Mouse (Mus musculus) skeletal muscle tissue, adult 2 months (tissue): ENCODE data around the gene Fgf23.

Experiments
- DNase-seq: peaks from one replicate; pipeline ENCODE4 v3.0.0-alpha.2; 2012; ENCODE audit warnings: low read depth, low spot score

Fgf23 gene

DNA sequence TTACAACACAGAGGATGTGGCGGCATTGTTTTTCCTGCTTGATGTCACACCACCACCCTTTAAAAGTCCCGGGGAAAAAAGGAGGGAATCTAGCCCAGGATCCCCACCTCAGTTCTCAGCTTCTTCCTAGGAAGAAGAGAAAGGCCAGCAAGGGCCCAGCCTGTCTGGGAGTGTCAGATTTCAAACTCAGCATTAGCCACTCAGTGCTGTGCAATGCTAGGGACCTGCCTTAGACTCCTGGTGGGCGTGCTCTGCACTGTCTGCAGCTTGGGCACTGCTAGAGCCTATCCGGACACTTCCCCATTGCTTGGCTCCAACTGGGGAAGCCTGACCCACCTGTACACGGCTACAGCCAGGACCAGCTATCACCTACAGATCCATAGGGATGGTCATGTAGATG is at the start of gene Fgf23:
Gene Fgf23 (plus strand): TSS at position 86 of the 400 bp plus-strand sequence.
- no peak for DNase-seq

DNA sequence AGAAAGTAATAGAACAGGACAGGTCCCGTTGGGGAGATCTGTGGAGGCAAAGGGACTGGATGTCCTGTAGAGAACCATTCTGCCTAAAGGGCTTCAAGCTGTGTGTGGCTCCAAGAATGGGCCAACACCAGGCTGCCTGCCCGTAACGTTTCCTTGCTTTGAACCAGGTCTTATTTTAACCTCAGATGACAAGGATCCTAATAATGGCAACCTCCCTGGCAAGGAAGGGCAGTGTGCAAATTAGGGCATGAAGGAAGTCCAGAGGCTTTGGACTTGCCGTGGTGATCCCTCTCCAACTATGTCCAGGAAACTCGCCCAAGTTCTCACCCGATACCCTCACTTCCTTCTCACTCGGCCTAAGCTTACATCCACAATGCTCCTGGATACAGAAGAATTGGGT is 47.9 kb upstream of the Fgf23 start:
- peak; percentile 83 for DNase-seq

DNA sequence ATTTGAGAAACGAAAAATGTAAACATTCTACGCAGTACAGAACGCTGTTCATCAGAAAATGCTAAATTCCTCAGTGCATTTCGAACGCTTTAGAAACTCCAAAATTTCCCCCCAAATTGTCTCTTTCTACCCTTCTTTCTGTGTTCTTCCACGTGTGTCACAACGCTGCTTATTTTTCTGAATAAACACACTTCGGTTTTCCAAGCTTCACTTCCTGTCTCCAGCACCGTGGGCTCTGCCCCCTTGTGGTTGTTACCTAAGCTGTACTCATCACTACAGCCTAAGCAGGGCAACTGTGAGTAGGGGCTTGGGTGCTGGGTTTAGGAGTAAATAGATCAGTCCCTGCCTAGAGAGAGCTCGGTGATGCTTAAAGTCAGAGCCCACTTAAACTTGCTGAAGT is 37.9 kb upstream of the Fgf23 start:
- DNase-seq: peak; percentile 18

DNA sequence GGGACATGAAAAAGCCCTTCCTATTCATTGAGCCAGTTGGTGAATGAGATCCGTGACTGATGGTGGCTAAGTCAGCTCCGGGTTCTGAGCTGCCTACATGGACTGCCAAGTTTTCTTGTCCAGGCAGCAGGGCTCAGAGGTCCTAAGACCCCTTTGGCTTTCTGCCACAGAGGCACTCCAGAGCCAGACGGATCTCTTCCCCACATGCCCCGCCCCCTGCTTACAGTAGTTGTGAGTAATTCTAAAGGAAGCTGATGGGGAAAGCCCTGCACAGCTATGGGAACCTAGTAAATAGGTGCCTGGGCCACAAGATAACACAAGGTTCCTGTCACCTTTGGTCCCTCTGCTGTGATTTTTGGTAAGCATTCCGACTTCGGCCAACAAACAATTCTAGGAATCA is 27.8 kb upstream of the Fgf23 start:
- no peak for DNase-seq

DNA sequence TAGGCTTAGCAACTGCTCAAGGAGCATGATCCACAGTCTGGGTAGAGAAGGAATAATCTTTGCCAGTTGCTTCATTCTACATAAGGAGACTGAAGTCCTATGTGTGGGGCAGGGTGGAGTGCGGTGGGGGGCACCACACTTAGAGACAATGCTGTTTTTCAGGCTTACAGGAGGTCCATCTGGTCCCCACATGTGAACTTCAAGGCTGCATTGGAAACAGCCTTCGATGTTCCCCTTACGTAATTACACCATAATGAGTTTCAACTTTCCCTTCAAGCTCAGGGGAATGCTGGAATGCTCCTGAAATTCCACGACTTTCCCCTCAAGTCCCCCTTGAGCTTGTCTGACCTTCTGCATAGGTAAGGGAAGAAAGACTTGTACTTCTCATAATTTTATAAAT is 21.9 kb upstream of the Fgf23 start:
- no peak for DNase-seq

DNA sequence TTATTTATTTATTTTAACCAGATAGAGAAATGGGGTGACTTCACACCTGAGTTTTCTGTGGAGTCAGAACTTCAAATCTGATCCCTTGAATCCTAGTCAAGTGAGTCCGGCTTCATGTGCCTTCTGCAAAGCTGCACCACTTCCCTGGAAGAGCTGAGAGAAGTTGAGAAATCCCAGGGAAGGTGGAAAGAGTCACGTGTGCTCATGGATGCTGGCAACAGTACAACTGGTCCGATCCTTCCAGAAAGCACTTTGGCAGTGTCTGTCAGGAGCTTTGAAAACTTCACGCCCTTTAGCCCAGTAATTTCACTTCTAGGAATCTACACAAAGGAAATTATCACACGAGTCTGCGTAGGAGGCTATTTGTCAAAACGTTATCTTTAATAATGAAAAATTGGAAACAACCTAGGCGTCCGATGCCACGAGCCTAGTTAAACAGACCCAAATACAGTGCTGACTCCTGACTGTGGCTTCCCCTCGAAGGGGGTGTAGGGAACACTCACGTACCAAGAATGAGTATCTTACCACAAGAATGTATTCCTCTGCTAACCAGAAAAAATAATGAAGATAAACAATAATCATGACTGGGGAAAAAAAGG is 15.6 kb upstream of the Fgf23 start:
- no peak for DNase-seq

DNA sequence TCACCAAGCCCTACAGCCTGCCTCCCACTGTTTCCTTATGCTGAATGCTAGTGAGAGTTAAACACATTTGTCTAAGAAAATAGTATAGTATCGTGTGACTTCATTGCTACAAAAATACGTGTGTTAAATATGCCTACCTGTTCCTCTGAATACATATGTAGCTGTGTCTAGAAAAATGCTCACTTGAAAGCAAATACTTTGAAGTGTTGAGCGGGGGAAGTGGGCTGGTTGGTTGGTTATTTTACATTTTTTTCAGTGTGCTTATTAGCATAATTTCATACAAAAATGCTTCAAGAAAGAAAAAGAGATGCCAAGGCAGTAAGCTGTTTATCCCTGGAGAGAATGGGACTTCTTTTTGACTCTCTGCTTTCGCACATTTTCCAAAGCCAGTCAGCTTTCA is 12.7 kb upstream of the Fgf23 start:
- no peak for DNase-seq

DNA sequence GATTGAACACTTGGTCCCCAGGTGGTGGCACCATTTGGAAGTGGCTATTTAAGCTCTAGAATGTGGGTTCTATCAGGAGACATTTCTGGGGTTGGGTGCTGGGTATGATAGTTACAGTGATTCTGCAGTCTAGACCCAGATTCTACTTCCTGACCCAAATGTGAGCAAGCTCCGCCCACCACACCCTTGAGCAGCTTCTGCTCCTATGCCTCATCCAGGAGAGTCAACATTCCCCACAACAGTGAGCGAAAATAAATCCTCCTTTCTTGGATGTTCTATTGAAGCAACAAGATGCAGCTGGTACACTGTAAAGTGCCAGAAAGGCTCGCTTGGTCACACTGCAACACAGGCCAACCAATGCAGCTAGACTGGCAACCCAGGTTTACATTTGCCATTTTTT is 8.8 kb upstream of the Fgf23 start:
- no peak for DNase-seq

DNA sequence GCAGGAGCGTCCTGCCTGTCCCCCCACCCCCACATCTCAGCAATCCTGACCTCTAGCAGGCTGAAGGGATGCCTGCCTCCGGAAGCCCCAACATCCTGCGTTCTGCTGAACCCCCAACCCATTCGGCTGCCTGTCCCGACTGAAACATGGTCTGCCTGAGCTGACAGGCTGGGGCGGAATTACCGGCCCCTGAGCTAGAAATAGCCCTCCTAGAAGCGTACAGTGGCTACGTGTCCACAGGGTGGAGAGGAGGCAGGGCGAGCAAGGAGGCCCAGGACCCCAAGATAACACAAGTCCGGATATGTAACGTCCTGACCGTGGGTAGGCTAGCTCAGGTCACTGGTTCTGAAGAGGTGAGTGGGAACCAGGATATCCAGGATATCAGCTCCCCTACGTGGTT is 7.9 kb upstream of the Fgf23 start:
- no peak for DNase-seq

DNA sequence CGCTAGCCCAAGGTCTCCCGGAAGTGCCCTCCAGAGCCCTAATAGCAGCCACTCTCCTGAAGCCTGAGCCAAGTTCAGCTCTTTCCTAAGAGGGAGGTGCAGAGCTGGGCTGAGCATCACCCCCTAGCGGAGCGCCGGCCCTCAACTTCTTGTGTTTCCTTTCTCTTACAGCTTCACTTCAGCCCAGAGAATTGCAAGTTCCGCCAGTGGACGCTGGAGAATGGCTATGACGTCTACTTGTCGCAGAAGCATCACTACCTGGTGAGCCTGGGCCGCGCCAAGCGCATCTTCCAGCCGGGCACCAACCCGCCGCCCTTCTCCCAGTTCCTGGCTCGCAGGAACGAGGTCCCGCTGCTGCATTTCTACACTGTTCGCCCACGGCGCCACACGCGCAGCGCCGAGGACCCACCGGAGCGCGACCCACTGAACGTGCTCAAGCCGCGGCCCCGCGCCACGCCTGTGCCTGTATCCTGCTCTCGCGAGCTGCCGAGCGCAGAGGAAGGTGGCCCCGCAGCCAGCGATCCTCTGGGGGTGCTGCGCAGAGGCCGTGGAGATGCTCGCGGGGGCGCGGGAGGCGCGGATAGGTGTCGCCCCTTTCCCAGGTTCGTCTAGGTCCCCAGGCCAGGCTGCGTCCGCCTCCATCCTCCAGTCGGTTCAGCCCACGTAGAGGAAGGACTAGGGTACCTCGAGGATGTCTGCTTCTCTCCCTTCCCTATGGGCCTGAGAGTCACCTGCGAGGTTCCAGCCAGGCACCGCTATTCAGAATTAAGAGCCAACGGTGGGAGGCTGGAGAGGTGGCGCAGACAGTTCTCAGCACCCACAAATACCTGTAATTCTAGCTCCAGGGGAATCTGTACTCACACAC is 7.4 kb downstream of the Fgf23 start:
- DNase-seq: no peak

DNA sequence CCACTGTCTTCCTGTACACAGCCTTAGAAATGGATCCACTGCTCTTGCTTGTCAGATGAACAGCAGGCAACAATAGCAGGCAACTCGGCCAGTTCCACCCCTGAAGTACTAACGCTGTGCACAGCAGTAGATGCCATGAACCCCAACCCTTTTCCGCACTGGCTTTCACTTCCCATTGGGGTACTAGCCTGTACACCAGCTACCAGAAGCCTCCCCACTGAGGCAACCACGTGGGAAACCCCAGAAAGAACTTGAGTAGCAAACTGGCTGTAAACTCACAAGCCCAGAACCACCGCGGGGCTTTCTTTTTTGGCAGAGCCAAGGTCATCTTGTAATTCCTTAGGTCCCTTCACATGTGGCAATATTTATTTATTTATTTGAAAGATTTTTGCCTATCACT is 9.1 kb downstream of the Fgf23 start:
- no peak for DNase-seq

DNA sequence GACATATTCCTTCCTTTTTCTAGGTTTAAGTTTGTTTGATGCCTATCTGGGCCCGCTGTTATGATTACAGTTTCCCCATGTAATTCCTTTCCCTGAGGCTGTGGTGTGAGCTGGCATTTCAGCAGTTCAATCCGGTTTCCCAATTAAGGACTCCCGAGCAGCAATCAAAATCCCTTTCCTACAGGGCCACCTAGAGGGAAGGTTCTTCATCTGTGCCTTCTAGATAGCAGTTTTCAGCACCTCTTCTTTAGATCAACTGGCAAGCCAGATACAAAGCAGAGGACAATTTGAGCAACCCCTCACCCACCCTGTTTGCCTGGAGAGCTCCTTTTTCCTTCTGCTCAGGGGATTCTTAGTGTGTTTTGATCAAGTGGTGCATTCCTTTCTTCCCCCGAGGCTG is 14.0 kb downstream of the Fgf23 start:
- no peak for DNase-seq

DNA sequence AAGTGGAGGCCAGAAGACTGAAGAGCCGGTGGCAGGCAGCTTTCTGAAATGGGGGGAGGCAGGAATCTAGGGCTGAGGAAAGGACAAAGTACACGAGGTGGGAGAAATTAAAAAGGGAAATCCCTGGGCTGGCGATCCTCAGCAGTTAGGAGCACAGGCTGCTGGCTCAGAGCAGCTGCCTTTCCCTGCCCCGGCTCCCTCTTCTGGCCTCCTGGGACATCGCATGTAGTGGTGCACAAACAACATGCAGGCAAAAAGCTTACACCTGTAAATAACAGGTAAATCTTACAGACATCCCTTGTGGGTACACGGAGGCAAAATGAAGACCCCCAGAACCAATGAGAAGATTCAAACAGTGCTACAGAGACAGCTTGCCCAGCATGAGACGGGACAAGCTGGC is 21.9 kb downstream of the Fgf23 start:
- no peak for DNase-seq

DNA sequence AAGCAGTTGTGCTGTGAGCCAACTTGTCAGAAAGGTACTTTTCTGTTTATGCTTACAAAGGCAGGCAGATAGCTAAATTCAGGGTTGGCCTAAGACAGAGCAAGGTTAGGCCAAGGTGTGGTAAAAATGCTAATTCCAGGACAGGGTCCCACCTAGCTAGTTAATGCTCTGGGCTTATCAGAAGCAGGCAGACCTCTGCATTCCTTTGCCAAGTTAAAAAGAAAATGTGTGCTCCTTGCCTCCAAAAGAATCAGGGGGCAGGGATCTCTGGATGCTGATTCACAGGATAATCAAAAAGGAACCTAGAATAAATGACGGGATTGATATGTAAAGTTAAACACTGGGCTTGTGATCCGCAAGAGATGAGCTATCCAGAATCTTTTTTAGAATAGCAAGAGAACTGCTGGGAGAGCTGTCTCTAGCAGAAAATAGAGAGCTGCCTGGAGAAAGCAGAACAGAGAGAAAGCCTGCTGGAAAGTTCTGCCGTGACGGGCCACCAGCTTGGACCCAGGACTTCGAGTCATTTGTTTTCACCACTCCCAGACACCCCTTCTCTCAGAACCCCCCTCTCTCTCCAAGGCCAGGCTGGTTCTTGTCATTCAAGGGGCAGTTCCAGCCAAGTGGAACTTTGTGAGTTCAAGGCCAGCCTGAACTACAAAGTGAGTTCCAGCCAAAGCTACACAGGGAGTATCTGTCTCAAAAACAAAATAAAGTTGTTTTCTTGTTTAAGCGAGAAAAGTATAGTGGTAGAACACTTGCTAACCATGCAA is 31.0 kb downstream of the Fgf23 start:
- no peak for DNase-seq

DNA sequence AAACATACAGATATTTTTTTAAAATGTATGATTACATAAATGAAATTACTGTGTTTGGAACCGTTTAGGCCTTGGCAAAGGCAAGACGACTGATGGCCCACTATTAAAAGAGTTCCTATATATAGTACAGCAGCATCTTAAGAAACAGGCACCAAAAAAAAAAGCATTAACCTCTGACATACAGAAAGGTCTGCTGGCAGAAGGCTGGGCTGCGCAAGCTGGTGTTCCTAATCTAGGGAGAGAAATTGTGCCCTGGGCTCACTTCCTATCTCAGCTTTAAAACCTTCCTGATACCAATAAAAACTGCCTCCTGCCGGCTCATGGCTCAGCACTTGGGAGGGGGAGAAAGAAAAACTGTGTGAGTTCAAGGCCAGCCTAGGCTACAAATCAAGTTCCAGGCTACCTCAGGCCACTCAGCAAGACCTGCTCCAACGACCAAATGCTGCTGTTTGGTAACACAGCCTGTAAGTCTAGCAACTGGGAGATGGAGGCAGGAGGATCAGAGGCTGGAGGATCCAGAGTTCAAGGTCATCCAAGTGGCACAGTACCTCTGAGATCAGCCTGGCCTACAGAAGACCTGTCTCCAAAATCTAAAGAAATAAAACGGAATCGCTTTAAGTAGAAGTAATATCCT is 31.8 kb downstream of the Fgf23 start:
- DNase-seq: peak; percentile 68

DNA sequence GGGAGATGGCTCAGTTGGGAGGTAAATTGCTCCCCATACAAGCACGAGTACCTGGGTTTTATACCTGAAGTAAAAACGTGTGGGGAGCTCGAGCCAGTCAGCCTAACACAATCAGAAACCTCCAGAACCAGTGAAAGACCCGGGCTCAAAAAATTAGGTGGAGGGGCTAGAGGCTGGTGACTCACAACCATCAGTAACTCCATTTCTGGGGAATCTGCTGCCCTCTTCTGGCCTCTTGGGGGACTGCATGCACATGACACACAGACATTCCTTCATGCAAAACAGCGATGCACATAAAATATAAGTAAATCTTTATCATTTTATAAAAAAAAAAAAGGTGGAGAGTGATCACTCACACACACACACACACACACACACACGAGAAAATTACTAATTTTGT is 32.4 kb downstream of the Fgf23 start:
- DNase-seq: no peak

DNA sequence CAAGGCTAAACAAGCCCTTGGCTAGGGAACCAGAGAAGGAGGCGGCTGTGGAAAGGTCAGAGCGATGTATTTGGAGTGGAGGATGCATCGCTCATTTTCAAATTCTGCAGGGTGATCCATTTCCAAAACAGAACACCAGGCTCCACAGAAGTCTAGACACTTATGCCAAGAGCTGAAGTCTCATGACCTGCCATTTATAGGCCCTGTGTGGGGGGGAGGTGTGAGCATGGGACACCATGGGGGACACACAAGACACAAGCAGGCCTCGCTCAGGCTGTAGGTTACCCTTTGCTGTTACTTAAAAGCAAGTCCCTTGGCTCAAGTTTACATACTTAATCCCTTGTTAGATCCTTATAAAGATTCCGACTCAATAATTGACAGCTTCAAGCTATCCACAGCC is 33.5 kb downstream of the Fgf23 start:
- peak; percentile 95 for DNase-seq

DNA sequence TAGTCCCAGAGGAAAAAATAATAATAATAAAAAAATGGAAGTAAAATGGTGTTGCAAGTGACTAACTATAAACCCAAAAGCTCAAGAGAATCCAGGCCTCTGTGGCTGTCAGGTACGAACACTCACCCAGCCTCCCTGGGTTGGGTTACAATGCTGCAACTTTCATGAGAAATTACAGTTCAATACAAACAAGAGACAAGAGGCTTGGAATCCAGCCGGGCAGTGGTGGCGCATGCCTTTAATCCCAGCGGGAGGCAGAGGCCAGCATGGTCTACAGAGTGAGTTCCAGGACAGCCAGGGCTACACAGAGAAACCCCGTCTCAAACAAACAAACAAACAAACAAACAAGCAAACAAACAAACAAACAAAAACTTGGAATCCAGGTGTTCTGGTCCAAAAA is 34.0 kb downstream of the Fgf23 start:
- no peak for DNase-seq

DNA sequence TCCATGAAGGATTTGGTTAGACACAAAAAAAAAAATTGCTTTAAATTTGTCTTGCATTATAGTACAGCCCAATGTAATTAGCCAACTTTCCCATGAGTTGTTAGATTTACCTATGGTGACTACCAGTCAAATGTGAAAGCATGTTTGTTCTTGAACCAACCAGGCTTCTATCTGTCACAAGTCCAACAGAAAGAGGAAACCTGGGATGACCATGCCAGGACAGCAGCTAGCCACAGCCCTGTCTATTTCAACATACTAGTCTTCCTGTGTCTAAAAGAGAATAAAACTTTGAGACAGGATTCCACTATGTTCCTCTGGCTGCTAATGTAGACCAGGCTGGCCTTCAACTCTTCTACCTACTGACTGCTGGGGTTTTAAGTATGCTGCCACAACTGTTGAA is 34.7 kb downstream of the Fgf23 start:
- peak; percentile 47 for DNase-seq

DNA sequence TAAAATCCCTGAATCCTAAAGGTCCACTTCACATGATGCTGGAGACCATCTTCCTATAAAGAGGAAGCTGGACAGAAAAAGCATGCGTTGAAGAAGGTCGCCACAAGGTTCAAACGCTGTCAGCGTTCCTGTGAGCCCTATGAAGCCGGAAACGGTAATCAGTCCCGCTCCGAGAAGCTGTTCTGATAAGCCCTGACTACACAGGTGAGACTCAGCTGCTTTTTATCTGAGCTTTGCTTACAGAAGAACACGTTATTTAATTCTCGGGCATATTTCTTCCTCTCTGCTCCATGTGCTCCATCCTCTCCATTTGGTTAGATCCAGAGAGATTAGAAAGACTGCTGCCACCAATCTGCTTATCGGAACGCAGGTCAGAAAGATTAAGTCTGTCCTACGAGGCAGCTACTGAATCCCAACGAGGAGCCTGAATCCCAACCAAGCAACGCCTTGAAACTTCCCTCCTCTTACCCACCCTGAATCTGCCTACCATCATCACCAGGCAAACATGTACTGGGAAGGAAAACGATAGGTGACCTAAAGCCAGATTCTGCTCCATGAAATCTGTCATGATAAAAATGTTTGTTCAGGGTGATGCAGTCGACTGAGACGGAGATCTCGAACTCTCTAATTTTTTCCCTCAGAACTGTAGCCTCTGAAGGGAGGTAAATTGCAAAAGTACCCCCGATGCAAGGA is 35.8 kb downstream of the Fgf23 start:
- no peak for DNase-seq

DNA sequence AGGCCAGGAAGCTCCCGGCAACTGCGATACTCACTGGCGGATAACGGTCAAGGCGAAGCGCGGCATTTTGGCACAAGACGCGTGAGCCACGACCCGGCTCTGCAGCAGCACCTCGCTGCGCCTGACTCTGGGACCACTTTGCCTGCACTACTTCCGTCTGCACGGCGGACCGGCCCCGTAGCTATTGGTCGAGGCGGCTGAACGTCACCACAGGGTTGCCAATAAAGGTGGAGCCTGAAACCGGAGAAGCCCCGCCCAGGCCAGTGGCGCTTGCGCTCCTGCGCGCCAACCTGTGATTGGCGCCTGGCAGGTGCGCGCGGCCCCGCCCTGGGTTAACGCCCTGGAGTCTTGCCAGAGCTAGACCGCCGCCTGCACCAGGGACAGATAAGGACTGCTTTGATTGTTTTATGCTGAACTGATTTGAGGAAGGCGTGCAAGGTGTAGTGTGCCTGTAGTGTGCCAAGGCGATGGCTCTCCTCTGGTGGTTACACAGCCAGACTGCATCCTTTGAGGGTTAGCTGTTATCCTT is 36.8 kb downstream of the Fgf23 start, which contains the start of gene Tigar:
Gene Tigar (minus strand): TSS at position 156 of the 529 bp plus-strand sequence.
- DNase-seq: peak; percentile 97
